Comparison of ENCODE assay signal across 12 mouse cellular contexts in the genomic region with DNA sequence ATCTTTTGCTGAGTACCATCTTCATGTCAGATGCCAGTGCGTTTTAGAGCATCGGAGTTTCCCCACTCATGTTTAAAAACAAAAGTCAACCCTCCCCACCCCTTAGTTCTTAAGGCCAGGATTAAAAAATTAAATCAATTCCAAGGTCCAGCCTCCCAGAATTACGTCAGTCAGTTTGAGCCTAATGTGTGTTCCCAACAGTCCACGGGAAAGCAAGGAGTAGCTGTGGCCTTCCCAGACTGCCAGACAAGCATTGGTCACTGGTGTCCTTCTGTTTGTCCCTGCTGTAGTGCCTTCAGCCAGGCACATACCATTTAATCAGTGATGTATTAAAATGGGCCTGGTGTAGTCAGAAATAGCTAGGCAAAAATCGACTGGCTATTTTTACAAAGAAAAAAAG.
A peak's percentile ranks its signal among the peaks of the same experiment; 100 is the strongest.
DNase-seq lines count a peak whose midpoint lies in the region; ATAC-seq and TF ChIP-seq lines count a peak whose summit lies in the region.
"Had no signal": no experiment of that assay in that cellular context is flagged by ENCODE, and none has a peak within 500 bp of the region (broad histone marks: within the 10 kb centered on the region; RNA-seq: fewer than 3 reads in every experiment).

No protein-coding gene starts in this region.

- peak; percentile 51 to 58 for DNase-seq in adrenal gland, postnatal 36 days
- peak; percentile 64 to 66 for DNase-seq in heart, adult 9 months (ENCODE audit: low spot score in 2 of 2)
- DNase-seq in kidney, postnatal 10 days = peak; percentile 40
- no peak for DNase-seq in midbrain, postnatal 0 days (ENCODE audit: low spot score)
- DNase-seq in cerebellum, adult 9-10 months = no peak
- DNase-seq: right cerebral cortex, postnatal 4 days; thymus, postnatal 36 days had no signal

- no peak overlapping the region for H3K4me2 ChIP-seq in intestine, embryonic 16.5 days (ENCODE audit: low read depth, low read length)
- no peak overlapping the region for H3K4me2 ChIP-seq in intestine, embryonic 15.5 days (replicated peaks)
- no peak overlapping the region for H3K4me2 ChIP-seq in midbrain, postnatal 0 days (ENCODE audit: low read depth, low read length, poor library complexity, severe bottlenecking)
- H3K4me2 ChIP-seq: neural tube, embryonic 12.5 days had no signal

- H3K4me3 ChIP-seq in intestine, embryonic 16.5 days (ENCODE audit: low read length) = no peak overlapping the region
- H3K4me3 ChIP-seq in intestine, embryonic 15.5 days (replicated peaks) = no peak overlapping the region
- no peak overlapping the region for H3K4me3 ChIP-seq in midbrain, postnatal 0 days (ENCODE audit: low read depth, low read length)
- H3K4me3 ChIP-seq: neural tube, embryonic 12.5 days had no signal

- H3K9ac ChIP-seq in intestine, embryonic 16.5 days (ENCODE audit: low read depth, low read length) = no peak overlapping the region
- H3K9ac ChIP-seq in intestine, embryonic 15.5 days = no peak overlapping the region
- H3K9ac ChIP-seq in midbrain, postnatal 0 days (replicated peaks; ENCODE audit: low read length, poor library complexity, severe bottlenecking) = no peak overlapping the region
- H3K9ac ChIP-seq: neural tube, embryonic 12.5 days had no signal

- H3K4me1 ChIP-seq in intestine, embryonic 16.5 days (ENCODE audit: control insufficient read depth, insufficient read depth, low read length) = peaks cover 15% of the 10 kb centered on the region
- peaks cover 11% of the 10 kb centered on the region for H3K4me1 ChIP-seq in intestine, embryonic 15.5 days (replicated peaks)
- H3K4me1 ChIP-seq in midbrain, postnatal 0 days (ENCODE audit: insufficient read depth, low read length) = peaks cover 3% of the 10 kb centered on the region; the same call in 1 of the 2 replicates

- ATAC-seq in intestine, embryonic 16.5 days = no peak
- ATAC-seq in intestine, embryonic 15.5 days = no peak
- no peak for ATAC-seq in midbrain, postnatal 0 days (ENCODE audit: low FRiP score)

- no peak for TF ChIP-seq CTCF in midbrain, postnatal 0 days (IDR thresholded peaks at IDR 0.05)

- no peaks in the 10 kb centered on the region for H3K27me3 ChIP-seq in intestine, embryonic 16.5 days (replicated peaks; ENCODE audit: control insufficient read depth, insufficient read depth, low read length)
- no peaks in the 10 kb centered on the region for H3K27me3 ChIP-seq in intestine, embryonic 15.5 days (replicated peaks)
- H3K27me3 ChIP-seq in midbrain, postnatal 0 days (ENCODE audit: insufficient read depth, low read length) = no peaks in the 10 kb centered on the region
- H3K27me3 ChIP-seq: neural tube, embryonic 12.5 days had no signal

- no peaks in the 10 kb centered on the region for H3K9me3 ChIP-seq in intestine, embryonic 16.5 days (ENCODE audit: control insufficient read depth, low read length)
- H3K9me3 ChIP-seq in intestine, embryonic 15.5 days = no peaks in the 10 kb centered on the region
- no peaks in the 10 kb centered on the region for H3K9me3 ChIP-seq in midbrain, postnatal 0 days (ENCODE audit: low read length)
- H3K9me3 ChIP-seq: G1E; neural tube, embryonic 12.5 days had no signal

- peak overlapping the region; percentile 5; the same call in 1 of the 2 replicates for H3K27ac ChIP-seq in intestine, embryonic 16.5 days (ENCODE audit: low read length)
- H3K27ac ChIP-seq in intestine, embryonic 15.5 days = no peak overlapping the region
- H3K27ac ChIP-seq in midbrain, postnatal 0 days (ENCODE audit: low read depth, low read length) = no peak overlapping the region
- H3K27ac ChIP-seq: macrophage; neural tube, embryonic 12.5 days had no signal

- H3K36me3 ChIP-seq in intestine, embryonic 16.5 days (ENCODE audit: control insufficient read depth, insufficient read depth, low read length) = no peaks in the 10 kb centered on the region
- H3K36me3 ChIP-seq in intestine, embryonic 15.5 days = no peaks in the 10 kb centered on the region
- 0 out of 2 replicates have a peak, but pooled peaks cover 2% of the 10 kb centered on the region for H3K36me3 ChIP-seq in midbrain, postnatal 0 days (ENCODE audit: insufficient read depth, low read length)
- H3K36me3 ChIP-seq: G1E; neural tube, embryonic 12.5 days had no signal

- WGBS in intestine, embryonic 16.5 days = 56% methylated on average over 5 of the region's 5 CpGs
- WGBS in intestine, embryonic 15.5 days = 59% methylated on average over 5 of the region's 5 CpGs
- WGBS in midbrain, postnatal 0 days = 63% methylated on average over 5 of the region's 5 CpGs

Comparison
In these comparisons a context has a peak if more than half of its experiments do, and no peak if none do; other contexts are left out.
1. DNase-seq: peak in adrenal gland, postnatal 36 days (2 of 2), heart, adult 9 months (2 of 2) and kidney, postnatal 10 days (single experiment); none in midbrain, postnatal 0 days (single experiment) and cerebellum, adult 9-10 months (single experiment).